Mouse (Mus musculus): ENCODE data around the gene Kcnk3.

DNA sequence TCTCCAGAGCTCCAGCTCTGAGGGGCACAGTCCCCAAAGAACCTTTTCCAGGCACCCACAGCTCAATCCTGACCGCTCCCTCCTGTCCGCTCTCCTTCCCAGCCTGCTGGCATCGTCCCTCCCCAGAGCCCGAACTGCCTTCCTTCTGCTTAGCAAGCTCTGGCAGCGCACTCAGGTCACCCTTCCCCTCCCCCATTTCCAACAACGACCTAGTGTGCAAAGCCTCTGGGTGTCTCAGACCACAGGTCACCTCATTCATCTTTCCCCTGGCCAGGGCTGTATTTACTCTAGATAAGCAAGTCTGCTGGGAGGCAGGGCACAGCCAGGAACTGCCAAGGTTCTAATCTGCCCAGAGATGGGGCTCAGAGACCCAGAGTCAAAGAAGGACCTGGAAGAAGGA lies 27.4 kb downstream of the Kcnk3 start:
- TF ChIP-seq CTCF (IDR thresholded peaks at IDR 0.05; ENCODE audit: low read depth, low read length): no peak
- TF ChIP-seq POLR2A (IDR thresholded peaks at IDR 0.05; ENCODE audit: insufficient read depth, low read length): no peak

All from ES-Bruce4 (cell line).